Mouse (Mus musculus): ENCODE results near the gene Epha2. TPM values are rescaled to one million over a fixed set of nuclear protein-coding genes. Genes with fewer than 3 reads are reported as not detected.

The Epha2 gene
- total RNA-seq, 4 experiments from 2014 or later: 0.98 to 1.7 (median 1.2) TPM

DNA sequence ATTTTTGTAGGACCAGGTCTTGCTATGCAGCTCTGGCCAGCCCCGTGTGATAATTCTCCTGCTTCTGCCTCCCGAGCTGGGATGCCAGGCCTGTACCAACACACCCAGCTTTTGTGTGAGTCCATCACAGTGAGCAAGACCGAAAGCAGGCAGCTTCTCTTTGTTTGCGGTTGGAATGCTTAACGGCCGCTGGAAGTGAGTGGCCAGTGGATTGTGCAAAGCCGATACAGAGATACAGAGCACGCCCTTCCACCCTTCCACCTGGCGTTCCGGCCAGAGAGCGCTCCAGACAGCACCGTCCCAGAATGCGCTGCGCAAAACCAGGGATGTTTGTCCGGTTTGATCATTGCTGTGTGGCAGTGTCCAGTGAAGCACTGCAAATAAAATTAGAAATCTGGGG is 21.7 kb upstream of the Epha2 start:
- no peak for DNase-seq (ENCODE audit: low spot score in 2 of 2)

DNA sequence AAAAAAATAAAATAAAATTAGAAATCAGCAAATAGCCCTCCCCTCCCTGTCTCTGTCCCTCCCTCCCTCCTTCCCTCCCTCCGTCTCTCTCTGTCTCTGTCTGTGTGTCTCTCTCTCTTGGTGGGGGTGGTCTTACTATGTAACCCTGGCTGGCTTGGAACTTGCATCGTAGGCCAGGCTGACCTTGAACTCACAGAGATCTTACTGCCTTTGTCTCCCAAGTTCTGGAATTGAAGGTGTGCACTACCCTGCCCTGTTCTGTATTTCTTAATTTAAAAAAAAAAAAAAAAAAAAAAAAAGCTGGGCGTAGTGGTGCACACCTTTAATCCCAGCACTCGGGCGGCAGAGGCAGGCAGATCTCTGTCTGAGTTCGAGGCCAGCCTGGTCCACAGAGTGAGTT is 21.3 kb upstream of the Epha2 start:
- no peak for DNase-seq (ENCODE audit: low spot score in 2 of 2)

GRCm38 (mm10) chr4:141280471-141280870 is 20.6 kb upstream of the Epha2 start:
- no peak for DNase-seq (ENCODE audit: low spot score in 2 of 2)

DNA sequence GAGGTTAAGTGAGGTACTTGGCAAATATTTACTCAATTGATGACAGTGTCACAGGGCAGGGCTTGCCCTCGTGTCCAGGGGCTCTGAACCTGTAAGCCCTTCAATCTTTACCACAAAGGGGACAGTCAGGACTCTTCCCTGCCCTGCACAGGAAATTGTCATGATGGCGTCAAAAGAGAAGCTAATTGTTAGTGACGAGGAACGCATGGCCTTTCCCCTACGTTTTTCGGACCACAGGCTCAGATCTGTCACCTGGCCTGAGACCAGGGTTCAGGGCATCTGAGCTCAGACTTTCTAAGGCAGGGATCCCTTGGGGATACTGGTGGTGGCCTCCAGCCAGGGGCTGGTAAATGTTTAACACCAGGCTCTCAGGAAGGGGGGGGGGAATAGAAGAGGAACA is 19.9 kb upstream of the Epha2 start:
- DNase-seq (ENCODE audit: low spot score in 2 of 2): no peak

GRCm38 (mm10) chr4:141281578-141281977 is 19.5 kb upstream of the Epha2 start:
- DNase-seq (ENCODE audit: low spot score in 2 of 2): no peak

DNA sequence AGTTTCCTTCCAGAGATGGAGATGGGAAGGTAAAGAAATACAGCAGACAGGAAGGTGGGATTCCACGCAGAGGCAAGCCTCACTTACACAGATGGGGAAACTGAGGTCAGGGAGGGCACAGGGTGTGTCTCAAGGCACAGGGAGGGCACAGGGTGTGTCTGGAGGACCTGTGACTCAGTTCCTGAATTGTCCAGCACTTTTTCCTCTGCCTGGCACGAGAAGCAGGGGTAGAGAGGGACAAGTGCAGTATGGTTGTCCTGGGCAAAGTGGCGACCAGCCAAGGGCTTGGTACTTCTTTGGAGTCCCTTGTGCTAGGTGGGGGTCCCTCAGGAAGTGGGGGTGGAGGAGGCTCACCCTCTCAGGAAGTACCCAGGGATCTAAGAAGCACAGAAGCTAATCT is 19.0 kb upstream of the Epha2 start:
- DNase-seq (ENCODE audit: low spot score in 2 of 2): no peak

DNA sequence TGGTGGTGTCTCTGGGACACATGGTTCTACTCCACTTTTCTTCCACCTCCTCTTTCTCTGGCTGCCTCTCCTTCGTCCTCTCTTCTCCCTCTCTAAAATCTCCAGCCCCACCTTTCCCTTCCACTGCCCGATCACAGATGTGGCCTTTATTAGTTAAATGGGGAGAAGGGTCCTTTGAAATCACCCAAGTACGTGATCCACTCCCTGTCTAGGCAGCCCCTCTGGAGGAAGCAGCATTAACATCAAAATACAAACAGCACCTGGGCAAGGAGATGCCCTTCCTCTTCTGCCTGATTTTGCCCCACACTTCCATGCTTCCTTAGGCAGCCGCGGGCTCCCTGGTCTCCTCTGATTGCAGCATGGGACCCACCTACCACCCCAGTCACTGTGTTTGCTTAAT is 18.4 kb upstream of the Epha2 start:
- DNase-seq (ENCODE audit: low spot score in 2 of 2): no peak

DNA sequence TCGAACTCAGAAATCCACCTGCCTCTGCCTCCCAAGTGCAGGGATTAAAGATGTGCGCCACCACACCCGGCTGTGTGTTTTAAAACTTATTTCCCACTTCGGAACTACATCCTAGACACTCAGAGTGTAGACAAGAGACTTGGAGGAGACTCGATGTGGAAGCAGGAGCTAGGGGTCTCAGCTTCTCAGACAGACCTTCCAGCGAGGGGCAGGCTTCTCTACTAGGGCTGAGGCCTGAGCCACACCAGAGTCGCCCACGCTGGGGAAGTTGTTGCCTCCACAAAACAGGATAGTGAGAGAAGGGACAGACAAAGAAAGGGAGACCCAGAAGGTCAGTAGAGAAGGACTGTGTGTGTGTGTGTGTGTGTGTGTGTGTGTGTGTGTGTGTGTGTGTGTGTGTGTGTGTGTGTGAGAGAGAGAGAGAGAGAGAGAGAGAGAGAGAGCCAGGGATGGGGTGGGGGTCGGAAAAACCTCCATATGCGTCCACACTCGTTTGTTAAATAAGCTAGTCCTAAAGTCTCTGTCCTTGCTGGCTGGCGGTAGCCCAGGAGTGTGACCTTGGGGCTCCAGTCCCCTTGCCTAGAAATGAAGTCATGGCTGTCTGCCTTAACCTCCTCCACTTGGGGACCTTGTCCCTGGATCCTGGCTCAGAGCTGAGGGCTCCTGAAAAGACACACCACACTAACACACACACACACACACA is 17.7 kb upstream of the Epha2 start:
- no peak for DNase-seq (ENCODE audit: low spot score in 2 of 2)

- DNase-seq (ENCODE audit: low spot score in 2 of 2): no peak
These were observed 17.1 kb upstream of the Epha2 start for GRCm38 (mm10) chr4:141283879-141284411.

DNA sequence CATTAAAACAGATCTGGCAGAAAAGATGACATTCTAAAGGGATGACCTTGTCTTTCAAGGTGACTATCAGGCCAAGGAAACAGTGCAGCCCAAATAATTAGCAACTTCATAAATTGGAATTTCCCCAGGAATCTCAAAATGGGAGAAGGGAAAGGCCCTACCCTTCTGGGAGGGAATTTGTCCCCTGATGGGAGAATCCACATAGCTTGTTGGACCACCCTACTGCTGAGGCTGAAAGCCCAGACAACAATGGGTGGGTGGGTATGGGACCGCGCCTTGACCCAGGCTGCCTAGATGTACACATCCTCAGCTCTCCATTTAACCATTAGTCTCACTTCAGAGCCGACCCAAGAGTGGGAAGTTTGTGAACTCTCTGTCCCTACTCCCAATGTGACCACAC is 16.6 kb upstream of the Epha2 start:
- DNase-seq (ENCODE audit: low spot score in 2 of 2): no peak

DNA sequence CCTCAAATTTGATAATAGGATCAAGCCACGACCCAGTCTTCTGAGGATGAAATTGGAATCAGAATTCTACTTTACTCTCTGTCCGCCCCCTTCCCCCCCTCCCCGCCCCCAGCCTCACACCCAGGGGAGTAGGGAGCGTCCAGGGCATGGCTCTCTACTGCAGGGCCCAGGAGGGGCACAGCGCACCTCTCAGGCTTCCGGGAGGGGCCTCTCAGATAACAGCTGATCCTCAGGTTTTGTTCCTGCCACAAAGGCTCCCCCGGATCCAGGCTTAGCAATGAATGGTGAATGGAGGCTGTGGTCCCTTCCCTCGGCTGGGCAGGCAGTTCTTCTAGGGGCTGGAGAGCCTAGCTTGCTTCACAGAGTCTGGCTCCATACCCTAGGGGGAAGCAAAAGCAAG is 15.9 kb upstream of the Epha2 start:
- no peak for DNase-seq (ENCODE audit: low spot score in 2 of 2)

GRCm38 (mm10) chr4:141286860-141287517 is 14.1 kb upstream of the Epha2 start:
- DNase-seq (ENCODE audit: low spot score in 2 of 2): no peak

DNA sequence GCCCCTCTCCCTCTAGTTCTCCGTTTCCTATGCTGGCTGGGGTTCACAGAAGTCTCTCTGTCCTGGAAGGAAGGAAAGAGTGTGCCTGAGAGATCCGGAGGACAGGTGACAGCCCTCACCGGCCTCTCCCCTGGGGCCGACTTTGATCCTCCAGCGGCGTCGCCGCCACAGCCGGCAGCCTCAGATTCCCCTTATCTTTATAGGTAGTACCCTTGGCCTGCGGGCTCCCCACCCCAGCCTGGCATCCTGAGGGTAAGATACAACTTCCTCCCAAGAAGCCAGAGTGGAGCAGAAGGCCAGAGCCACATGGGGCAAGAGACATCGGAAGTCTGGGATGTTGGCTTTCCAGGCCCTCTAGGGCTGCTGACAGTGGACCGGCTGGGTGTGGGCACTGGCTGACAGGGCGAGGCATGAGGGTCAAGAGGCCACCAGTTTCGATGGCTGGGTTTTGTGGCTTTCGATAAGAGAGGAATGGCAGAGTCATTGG is 13.5 kb upstream of the Epha2 start:
- no peak for DNase-seq (ENCODE audit: low spot score in 2 of 2)

- no peak for DNase-seq (ENCODE audit: low spot score in 2 of 2)
These were observed 12.9 kb upstream of the Epha2 start for GRCm38 (mm10) chr4:141288152-141288551.

- DNase-seq (ENCODE audit: low spot score in 2 of 2): no peak
These were observed 9.3 kb upstream of the Epha2 start for GRCm38 (mm10) chr4:141291571-141292375.

DNA sequence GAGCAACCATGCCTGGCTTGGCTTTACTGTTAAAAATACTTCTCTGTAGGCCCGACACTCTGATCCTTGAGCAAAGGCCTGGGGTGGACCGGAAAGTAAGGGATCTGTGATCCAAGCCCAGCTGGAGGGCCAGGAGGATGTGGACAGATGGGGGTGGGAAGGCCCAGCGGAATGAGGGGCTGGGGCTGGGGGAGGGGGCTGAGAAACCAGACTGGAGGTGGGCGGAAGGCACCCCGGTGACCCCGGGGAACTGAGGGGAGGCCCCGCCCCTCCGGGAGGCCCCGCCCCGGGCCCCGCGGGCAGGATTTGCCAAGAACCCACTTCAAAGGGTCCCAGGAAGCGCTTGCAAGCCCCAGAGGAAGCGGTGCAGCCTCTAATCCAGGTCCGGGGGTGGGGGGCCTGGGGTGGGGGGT is 5.3 kb upstream of the Epha2 start:
- no peak for DNase-seq (ENCODE audit: low spot score in 2 of 2)

- DNase-seq (ENCODE audit: low spot score in 2 of 2): no peak
These were observed 3.1 kb upstream of the Epha2 start for GRCm38 (mm10) chr4:141297934-141298333.

DNA sequence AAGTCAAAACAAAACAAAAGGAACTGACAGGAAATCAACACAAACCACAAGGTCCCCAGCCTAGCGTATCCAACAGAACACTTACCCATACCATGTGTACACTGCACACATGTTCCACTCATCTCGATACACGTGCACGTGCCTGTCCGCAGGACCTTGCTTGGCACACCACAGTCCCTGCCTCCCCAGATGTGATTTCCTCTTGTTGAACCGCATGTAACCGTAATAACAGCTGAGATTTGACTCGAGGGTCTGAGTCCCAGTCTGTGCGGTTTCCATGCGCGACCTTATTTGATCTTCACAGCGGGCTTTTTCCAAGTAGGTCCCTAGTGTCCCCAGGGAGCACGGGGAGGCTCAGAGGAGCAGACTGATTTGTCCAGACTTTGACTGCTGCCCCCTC is 1.7 kb upstream of the Epha2 start:
- no peak for DNase-seq (ENCODE audit: low spot score in 2 of 2)

GRCm38 (mm10) chr4:141300196-141300595 is 844 bp upstream of the Epha2 start:
- no peak for DNase-seq (ENCODE audit: low spot score in 2 of 2)

GRCm38 (mm10) chr4:141301591-141302427 is 769 bp downstream of the Epha2 start:
- no peak for DNase-seq (ENCODE audit: low spot score in 2 of 2)
